Comparison of ENCODE assay signal across 8 mouse cellular contexts in the genomic region with DNA sequence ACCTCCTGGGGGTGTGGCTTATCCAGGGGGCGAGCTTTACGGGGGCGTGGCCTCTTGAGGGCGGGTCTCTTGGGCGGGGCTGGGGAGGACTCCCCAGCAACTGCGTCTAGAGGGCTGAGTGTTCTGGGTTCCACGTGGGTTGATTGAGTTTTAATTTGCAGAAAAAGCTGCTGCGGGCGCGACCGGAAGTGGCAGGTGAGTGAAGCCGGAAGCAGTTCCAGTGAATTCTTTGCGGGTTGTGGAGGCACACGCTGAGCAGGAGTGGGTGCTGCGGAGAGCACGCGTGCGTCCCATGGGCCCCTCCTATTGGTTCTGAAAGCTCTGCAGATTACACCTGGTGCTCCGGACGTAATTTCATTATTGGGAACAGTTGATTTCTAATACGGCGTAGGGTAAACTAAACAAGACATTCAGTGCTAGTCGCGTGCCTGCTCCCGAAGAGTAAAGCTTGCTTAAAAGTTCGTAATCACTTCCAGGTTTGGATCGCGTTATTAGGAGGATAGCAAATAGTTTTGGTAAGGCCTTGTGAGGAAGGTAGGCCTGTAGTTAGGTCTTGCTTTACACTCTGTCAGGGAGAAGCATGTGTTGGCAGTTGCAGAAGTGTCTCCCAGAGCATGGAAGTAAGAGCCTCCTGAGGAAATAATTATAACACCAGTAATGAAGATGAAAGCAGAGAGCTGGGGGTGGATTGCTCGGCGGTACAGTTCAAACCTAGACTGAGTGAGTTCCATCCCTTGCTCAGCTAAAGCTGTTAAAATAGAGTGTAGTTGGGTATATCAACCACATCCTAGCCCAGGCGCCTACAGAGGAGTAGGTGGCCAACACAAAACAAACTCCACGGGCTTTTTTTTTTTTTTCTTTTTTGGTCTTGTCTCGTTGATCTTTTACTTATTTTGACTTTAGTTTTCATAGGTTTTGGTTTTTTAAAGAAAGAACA. TPM values are rescaled to one million over a fixed set of nuclear protein-coding genes. Genes with fewer than 3 reads are reported as not detected.
A peak's percentile ranks its signal among the peaks of the same experiment; 100 is the strongest.
DNase-seq lines count a peak whose midpoint lies in the region; ATAC-seq and TF ChIP-seq lines count a peak whose summit lies in the region.

No protein-coding gene starts in this region.

- H3K9me3 ChIP-seq in forebrain, embryonic 15.5 days, result no peaks in the 10 kb centered on the region

- intact Hi-C loops in heart, postnatal 25 days (cut with DNase I), result no loop called here

- H3K4me2 ChIP-seq in forebrain, embryonic 15.5 days (replicated peaks), result peak overlapping the region; percentile 69

- WGBS in forebrain, embryonic 15.5 days, result 6% methylated on average over 33 of the region's 33 CpGs
- 4% methylated on average over 33 of the region's 33 CpGs for WGBS in lung, adult 2 months

- H3K4me1 ChIP-seq in forebrain, embryonic 15.5 days, result peaks cover 13% of the 10 kb centered on the region
- no peaks in the 10 kb centered on the region; the same call in 1 of the 2 replicates for H3K4me1 ChIP-seq in lung, adult 2 months (ENCODE audit: control insufficient read depth, insufficient read depth, low read length)

- peak; percentile 84 for DNase-seq in MEL-GATA-1-ER (ENCODE audit: extremely low read depth, low read depth)
- DNase-seq in cerebellum, adult 18-20 months, result peak; percentile 76 to 77
- peak; percentile 44 for DNase-seq in heart, postnatal 25 days (ENCODE audit: low spot score)
- peak; percentile 73 to 85 for DNase-seq in layer of hippocampus, adult 2 months (ENCODE audit: low spot score in 2 of 2)
- DNase-seq in lung, adult 2 months, result peak; percentile 67
- DNase-seq in testis, postnatal 14 days (ENCODE audit: low spot score), result peak; percentile 83

- H3K27ac ChIP-seq in forebrain, embryonic 15.5 days (replicated peaks), result peak overlapping the region; percentile 71
- H3K27ac ChIP-seq in layer of hippocampus, adult 2 months, result peak overlapping the region; percentile 79

- TF ChIP-seq CTCF in layer of hippocampus, adult 2 months (conservative IDR thresholded peaks at IDR 0.05), result no peak
- no peak for TF ChIP-seq CTCF in lung, adult 2 months (IDR thresholded peaks at IDR 0.05; ENCODE audit: insufficient read depth, low read length)

- peaks cover 18% of the 10 kb centered on the region for H3K36me3 ChIP-seq in forebrain, embryonic 15.5 days

- peak; percentile 29; the same call in 1 of the 2 replicates for TF ChIP-seq POLR2A in lung, adult 2 months (IDR thresholded peaks at IDR 0.05; ENCODE audit: borderline replicate concordance, extremely low read depth, low read depth, low read length)

- peak; percentile 95 for ATAC-seq in forebrain, embryonic 15.5 days (replicated peaks)
- ATAC-seq in neutrophil, adult 5-6 weeks (ENCODE audit: extremely low read depth, insufficient number of reproducible peaks, low FRiP score, poor library complexity, severe bottlenecking), result peak; percentile 77

- H3K9ac ChIP-seq in forebrain, embryonic 15.5 days (replicated peaks), result peak overlapping the region; percentile 42

- peaks cover 13% of the 10 kb centered on the region; the same call in 1 of the 2 replicates for H3K27me3 ChIP-seq in forebrain, embryonic 15.5 days

- H3K4me3 ChIP-seq in forebrain, embryonic 15.5 days, result peak overlapping the region; percentile 48
- peak overlapping the region; percentile 62 for H3K4me3 ChIP-seq in layer of hippocampus, adult 2 months
- peak overlapping the region; percentile 95 for H3K4me3 ChIP-seq in lung, adult 2 months (replicated peaks; ENCODE audit: extremely low read depth, low read depth, low read length)

RNA-seq across cellular contexts. Expression of a gene that starts 0.9 kb away (rescaled TPM):
- 6.3 and 8.1 TPM in 2 replicates for polyA plus RNA-seq in forebrain, embryonic 15.5 days (2015; fragmentation: Nextera tagmentation; extraction: Ambion mirVana)
- 10 to 100 TPM; 10.4 to 11.0 TPM for total RNA-seq in heart, postnatal 25 days (2021)
- 1 to 10 TPM; 6.9 to 7.4 TPM for total RNA-seq in layer of hippocampus, adult 2 months (2021)
- 0.77 and 1.2 TPM in 2 replicates for polyA plus RNA-seq in lung, adult 2 months (2012; rRNA removed)
- total RNA-seq in neutrophil, adult 5-6 weeks (2017), result 1.3 and 1.5 TPM in 2 replicates

RNA-seq across cellular contexts. Expression of a gene that starts 6.2 kb away (rescaled TPM):
- polyA plus RNA-seq in forebrain, embryonic 15.5 days (2015; fragmentation: Nextera tagmentation; extraction: Ambion mirVana), result 21.1 and 22.4 TPM in 2 replicates
- total RNA-seq in heart, postnatal 25 days (2021), result 1 to 10 TPM; 3.5 to 4.3 TPM
- total RNA-seq in layer of hippocampus, adult 2 months (2021), result 10 to 100 TPM; 24.8 to 28.6 TPM
- polyA plus RNA-seq in lung, adult 2 months (2012; rRNA removed), result 0.70 and 1.8 TPM in 2 replicates
- 12.5 and 12.9 TPM in 2 replicates for total RNA-seq in neutrophil, adult 5-6 weeks (2017)

RNA-seq across cellular contexts. Expression of a gene that starts 17.8 kb away (rescaled TPM):
- polyA plus RNA-seq in forebrain, embryonic 15.5 days (2015; fragmentation: Nextera tagmentation; extraction: Ambion mirVana), result 15.9 and 17.6 TPM in 2 replicates
- total RNA-seq in heart, postnatal 25 days (2021), result 1 to 10 TPM; 4.7 to 5.1 TPM
- 10 to 100 TPM; 11.0 to 12.2 TPM for total RNA-seq in layer of hippocampus, adult 2 months (2021)
- polyA plus RNA-seq in lung, adult 2 months (2012; rRNA removed), result 4.0 and 7.2 TPM in 2 replicates
- total RNA-seq in neutrophil, adult 5-6 weeks (2017), result 45.7 and 46.7 TPM in 2 replicates

RNA-seq across cellular contexts. Expression of a gene that starts 17.9 kb away (rescaled TPM):
- polyA plus RNA-seq in forebrain, embryonic 15.5 days (2015; fragmentation: Nextera tagmentation; extraction: Ambion mirVana), result 242 and 244 TPM in 2 replicates
- 100 to 1,000 TPM; 384 to 394 TPM for total RNA-seq in heart, postnatal 25 days (2021)
- total RNA-seq in layer of hippocampus, adult 2 months (2021), result 100 to 1,000 TPM; 134 to 142 TPM
- 19.2 and 25.7 TPM in 2 replicates for polyA plus RNA-seq in lung, adult 2 months (2012; rRNA removed)
- total RNA-seq in neutrophil, adult 5-6 weeks (2017), result 89.7 and 93.7 TPM in 2 replicates

RNA-seq across cellular contexts. Expression of a gene that starts 43.9 kb away (rescaled TPM):
- not detected in 2 replicates for polyA plus RNA-seq in forebrain, embryonic 15.5 days (2015; fragmentation: Nextera tagmentation; extraction: Ambion mirVana)
- total RNA-seq in heart, postnatal 25 days (2021), result not detected
- not detected for total RNA-seq in layer of hippocampus, adult 2 months (2021)
- not detected in 2 replicates for polyA plus RNA-seq in lung, adult 2 months (2012; rRNA removed)
- total RNA-seq in neutrophil, adult 5-6 weeks (2017), result not detected in 2 replicates

Comparison
In these comparisons a context has a peak if more than half of its experiments do, and no peak if none do; other contexts are left out.
1. Peak in every context shown above with its lines: DNase-seq, ATAC-seq, H3K4me3 ChIP-seq and H3K27ac ChIP-seq.